Mouse (Mus musculus) WW6 (cell line): ENCODE measurements around the gene 4931409K22Rik.

ENCODE experiments used
- DNase-seq: peaks from one replicate; pipeline ENCODE4 v3.0.0-alpha.2; 2013; ENCODE audit warnings: low read depth, low spot score

4931409K22Rik gene

GRCm38 (mm10) chr5:24499113-24499512 is 57.5 kb downstream of the 4931409K22Rik start:
- DNase-seq: no peak

GRCm38 (mm10) chr5:24497526-24497925 is 59.1 kb downstream of the 4931409K22Rik start:
- no peak for DNase-seq

- DNase-seq: no peak
Measured at GRCm38 (mm10) chr5:24496756-24497155, 59.9 kb downstream of the 4931409K22Rik start.

GRCm38 (mm10) chr5:24495019-24495418 is 61.6 kb downstream of the 4931409K22Rik start:
- no peak for DNase-seq
